Mouse (Mus musculus) small intestine, adult 2 months (tissue): ENCODE measurements at regions not wholly inside any gene's neighbourhood (a gene's known extent, or its start where the extent isn't known, plus 50 kb on each side); places are given as distances from the start of the nearest gene placed in this dataset.

ENCODE experiments used
- CTCF ChIP-seq: fragments of 200-500 bp; IDR thresholded peaks from 2 replicates; pipeline ENCODE4 v1.5.1; 2012; ENCODE audit warnings: low read depth, mild to moderate bottlenecking, control low read depth, inconsistent platforms, low read length, moderate library complexity, mixed read lengths; ENCODE audit not compliant: insufficient replicate concordance, insufficient read length; ENCODE audit errors: extremely low read depth
- POLR2A ChIP-seq: fragments of 200-500 bp; IDR thresholded peaks from 2 replicates; pipeline ENCODE4 v1.6.1; 2012; ENCODE audit warnings: low read depth, mild to moderate bottlenecking, control low read depth, inconsistent platforms, low read length, moderate library complexity

GRCm38 (mm10) chr3:120015376-120015775 is 231.1 kb upstream of the Ptbp2 start:
- TF ChIP-seq CTCF (no peak), POLR2A (no peak)
